Mouse (Mus musculus) right cerebral cortex, postnatal 25 days (tissue): ENCODE results near the gene Sfmbt1.
"Not testable (repeated sequence)": the region's sequence is repeated elsewhere in the genome, so short reads cannot be mapped to it uniquely, and the experiment has no call there.

Experiments used
- DNase-seq: peaks from one replicate; pipeline ENCODE4 v3.0.0; 2022

The Sfmbt1 gene

DNA sequence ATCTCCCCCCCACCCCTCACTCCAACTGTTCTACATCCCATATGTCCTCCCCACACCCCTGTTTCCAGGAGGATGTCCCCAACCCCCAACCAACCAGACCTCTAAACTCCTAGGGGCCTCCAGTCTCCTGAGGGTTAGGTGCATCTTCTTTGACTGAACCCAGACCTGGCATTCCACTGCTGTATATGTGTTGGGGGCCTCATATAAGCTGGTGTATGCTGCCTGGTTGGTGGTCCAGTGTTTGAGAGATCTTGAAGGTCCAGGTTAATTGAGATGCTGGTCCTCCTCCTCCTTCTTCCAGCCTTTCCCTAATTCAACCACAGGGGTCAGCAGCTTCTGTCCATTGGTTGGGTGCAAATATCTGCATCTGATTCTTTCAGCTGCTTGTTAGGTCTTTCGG lies 4.0 kb downstream of the Sfmbt1 start:
- not testable (repeated sequence) for DNase-seq

DNA sequence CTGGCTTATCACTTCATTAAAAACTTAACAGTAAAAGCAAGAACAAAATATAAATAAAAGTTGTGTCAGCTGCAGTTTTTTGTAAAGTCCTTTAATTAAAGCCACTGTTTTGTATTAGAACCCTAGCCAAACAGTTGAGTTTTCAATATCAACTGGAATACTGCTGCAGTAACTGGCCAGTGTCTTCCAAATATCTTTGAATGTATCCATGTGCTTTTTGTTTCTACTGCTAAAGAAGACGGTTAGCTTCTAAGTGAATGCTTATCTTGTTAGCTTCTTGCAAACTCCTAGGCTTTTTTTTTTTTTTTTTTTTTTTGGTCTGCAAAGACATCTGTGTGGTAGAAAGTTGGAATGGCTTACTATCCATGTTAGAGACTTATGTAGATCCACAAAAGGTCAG lies 4.9 kb downstream of the Sfmbt1 start:
- DNase-seq, result no peak

- DNase-seq, result no peak
Observed at GRCm38 (mm10) chr14:30721850-30722249, 7.2 kb downstream of the Sfmbt1 start.

- DNase-seq, result no peak
Observed at GRCm38 (mm10) chr14:30722406-30722805, 7.8 kb downstream of the Sfmbt1 start.

GRCm38 (mm10) chr14:30731896-30732295 lies 17.2 kb downstream of the Sfmbt1 start:
- DNase-seq, result no peak

- DNase-seq, result no peak
Observed at GRCm38 (mm10) chr14:30734665-30735064, 20.0 kb downstream of the Sfmbt1 start.

DNA sequence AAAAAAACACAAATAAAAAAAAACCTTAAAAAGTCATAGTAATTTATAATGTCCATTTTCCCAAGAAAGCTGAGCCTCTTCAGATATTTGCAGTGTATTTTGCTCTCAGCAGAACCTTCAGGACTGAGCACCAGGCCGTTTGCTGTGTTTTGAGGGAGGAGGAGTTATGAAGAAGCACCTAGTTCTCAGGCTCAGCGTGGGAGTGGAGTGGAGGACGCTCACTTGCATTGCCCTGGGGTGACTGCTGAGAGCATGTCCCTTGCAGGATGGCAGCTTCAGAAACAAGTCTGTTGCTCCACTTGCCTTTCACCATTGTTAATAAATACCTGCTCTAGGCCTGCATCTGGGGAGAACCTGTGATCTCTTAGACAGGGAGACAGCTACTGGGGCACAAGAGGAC lies 21.2 kb downstream of the Sfmbt1 start:
- DNase-seq, result no peak

- no peak for DNase-seq
Observed at GRCm38 (mm10) chr14:30736413-30736812, 21.8 kb downstream of the Sfmbt1 start.

- DNase-seq, result no peak
Observed at GRCm38 (mm10) chr14:30743891-30744290, 29.2 kb downstream of the Sfmbt1 start.

DNA sequence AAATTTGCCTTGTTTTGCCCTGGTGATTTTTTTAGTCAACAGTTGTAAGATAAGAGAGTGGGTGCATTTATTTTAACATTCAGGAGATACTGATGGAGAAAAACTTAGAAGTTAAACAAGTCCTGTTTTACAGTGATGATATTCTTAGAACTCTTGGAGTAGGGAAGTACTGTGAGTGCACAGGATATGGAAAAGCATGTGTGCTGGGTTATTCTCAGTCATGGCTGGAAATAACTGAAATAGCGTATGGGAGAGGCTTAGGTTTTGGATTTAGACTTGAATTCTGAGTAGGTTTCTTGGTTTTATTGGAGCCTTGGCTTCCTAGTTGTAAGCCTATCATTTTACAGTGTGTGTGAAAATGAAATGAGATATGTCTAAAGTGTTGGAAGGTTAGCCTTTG lies 31.5 kb downstream of the Sfmbt1 start:
- DNase-seq, result no peak

- DNase-seq, result no peak
Observed at GRCm38 (mm10) chr14:30757239-30757638, 42.6 kb downstream of the Sfmbt1 start.

GRCm38 (mm10) chr14:30761211-30761610 lies 46.6 kb downstream of the Sfmbt1 start:
- DNase-seq, result no peak

DNA sequence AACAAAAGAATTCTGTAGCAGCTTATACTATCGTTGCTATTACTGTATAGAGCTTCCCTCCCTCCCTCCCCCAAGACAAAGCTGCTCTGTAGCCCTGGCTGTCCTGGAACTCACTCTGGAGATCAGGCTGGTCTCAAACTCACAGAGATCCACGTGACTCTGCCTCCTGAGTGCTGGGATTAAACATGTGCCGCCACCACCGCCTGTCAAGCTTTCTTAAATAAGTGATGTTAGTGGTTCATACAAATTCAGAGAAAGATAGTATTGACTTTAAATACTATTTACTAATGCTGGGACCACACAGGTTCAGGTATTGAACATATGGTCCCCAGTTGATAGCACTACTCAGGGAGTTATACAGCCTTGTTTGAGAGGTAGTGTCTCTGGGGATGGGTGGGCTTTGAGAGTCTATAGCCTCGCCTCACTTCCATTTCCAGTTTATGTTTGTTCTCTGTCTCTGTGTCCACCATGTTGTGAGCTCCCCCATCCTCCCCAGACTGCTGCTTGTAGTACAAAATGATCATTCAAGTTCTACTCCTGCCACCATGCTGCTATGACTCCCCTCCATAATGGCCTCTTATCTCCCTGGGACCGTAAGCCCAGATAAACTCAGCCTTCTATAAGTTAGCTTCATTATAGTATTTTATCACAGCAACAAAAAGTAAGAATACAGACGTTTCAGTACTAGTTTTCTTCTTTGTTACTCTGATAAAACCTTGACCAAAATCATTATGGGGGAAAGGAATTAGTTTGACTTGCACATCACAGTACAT lies 47.7 kb downstream of the Sfmbt1 start:
- no peak for DNase-seq

DNA sequence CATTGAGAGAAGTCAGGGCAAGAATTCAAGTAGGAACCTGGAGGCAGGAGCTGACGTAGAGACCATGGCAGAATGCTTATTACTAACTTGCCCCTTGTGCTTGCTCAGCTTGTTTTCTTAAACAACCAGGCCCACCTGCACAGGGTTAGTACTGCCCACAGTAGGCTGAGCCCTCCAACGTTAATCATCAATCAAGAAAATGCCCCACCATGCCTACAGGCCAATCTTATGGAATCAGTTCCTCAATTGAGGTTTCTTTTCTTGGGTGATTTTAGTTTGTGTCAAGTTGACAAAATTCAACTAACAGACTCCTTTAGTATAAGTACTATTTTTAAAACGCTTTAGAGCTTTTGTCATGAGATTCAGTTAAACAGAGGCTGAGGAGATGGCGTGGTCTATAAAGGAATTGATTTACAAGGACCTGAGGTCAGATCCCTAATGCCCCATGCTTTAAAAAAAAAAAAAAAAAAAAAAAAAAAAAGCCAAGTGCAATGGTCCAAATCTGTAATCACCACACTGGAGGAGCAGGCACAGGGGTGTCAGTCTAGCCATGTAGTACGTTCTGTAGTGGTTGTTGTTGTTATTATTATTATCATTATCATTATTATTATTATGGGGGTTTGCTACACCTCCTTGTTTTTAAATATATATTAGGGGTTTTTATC lies 48.4 kb downstream of the Sfmbt1 start:
- no peak for DNase-seq

GRCm38 (mm10) chr14:30784614-30785013 lies 70.0 kb downstream of the Sfmbt1 start:
- DNase-seq, result no peak

GRCm38 (mm10) chr14:30789471-30789870 lies 74.8 kb downstream of the Sfmbt1 start:
- peak; percentile 21 for DNase-seq

DNA sequence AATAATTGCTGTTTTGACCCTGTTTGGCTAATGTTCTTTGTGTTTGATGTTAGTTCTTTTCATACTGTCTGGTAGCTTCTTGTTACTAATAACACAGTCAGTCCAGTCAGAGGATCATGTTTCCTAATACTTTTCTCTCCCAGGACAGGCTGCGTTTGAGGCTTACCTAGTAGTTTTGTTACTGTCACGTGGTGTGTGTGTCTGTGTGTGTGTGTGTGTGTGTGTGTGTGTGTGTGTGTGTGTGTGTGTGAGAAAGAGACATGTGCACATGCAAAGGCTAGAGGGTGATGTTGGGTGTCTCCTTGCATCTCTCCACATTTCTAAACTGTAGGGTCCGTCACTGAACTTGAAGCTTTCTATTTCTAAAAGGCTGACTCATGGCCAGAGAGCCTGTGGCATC lies 78.2 kb downstream of the Sfmbt1 start:
- DNase-seq, result no peak

DNA sequence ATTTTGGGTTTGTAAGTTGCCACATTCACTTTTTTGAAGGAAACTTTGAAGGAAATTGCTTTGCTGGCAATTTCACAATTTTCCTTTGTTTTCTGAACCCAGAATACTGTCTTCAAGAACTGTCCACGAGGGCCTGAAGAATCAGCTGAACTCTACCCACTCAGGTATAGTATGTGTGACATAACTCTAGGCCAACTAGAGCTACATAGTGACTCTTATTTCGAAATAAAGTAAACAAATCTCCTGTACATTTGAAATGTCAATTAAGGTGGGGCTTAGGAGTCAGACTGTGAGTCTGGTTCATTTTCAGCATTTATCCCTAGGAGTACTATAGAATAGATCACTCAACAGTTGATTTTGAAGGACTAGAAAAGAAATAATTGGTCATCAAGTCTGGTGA lies 87.1 kb downstream of the Sfmbt1 start:
- no peak for DNase-seq

GRCm38 (mm10) chr14:30821136-30821535 lies 106.5 kb downstream of the Sfmbt1 start:
- no peak for DNase-seq

GRCm38 (mm10) chr14:30824456-30824995 lies 109.9 kb downstream of the Sfmbt1 start:
- DNase-seq, result no peak

DNA sequence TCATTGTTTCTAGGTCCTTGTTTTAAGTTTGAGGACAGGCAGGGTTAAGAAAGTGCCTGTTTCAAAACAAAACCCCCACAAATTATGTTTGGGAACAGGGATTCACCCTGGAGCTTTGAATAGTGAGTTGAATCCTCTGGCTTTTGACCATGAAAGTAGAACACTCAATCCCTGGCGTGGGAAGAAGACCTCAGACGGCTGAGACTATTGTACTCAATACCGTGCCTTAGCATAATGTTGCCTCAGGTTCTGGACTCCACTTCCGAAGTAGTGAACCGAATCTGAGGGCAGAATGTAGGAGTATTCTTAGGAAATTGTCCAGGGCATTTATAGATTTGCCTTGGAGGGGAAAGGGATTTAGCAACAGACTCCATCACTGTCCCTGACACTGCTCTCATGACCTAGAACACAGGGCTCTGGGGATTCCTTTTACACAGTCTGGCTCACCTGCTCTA lies 110.4 kb downstream of the Sfmbt1 start:
- no peak for DNase-seq

DNA sequence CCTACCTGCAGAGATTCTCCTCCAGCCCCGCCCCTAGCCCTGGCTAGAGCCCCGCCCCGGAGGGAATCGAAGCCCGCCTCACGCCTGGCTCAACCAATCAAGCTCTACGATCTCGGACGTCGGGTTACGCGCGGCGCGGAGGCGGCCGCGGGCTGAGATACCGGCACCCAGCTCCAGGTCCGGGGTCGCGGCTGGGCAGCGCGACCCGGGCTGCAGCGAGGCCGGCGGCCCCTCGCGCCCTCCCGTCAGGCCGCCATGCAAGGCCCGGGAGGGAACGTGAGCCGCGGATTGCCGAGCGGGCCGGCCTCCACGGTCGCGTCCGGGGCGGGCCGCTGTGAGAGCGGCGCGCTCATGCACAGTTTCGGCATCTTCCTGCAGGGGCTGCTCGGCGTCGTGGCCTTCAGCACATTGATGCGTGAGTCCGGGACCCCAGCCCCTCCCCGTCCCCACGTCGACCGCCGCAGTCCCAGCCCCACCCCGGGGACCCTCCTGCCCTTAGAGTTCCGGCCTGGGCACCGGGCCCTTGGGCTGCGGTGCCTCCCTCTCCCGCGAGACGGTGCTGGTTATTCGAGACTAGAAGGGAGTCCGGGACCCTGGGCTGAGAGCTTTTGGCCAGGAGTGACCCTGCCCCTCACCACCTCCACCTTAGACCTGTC lies 111.0 kb downstream of the Sfmbt1 start, which contains the start of gene Tmem110:
Gene Tmem110 (plus strand): TSS at position 115 of the 656 bp plus-strand sequence.
- peak; percentile 88 for DNase-seq
